Mouse (Mus musculus) brain, embryonic 18.5 days (tissue): Measurements from ENCODE around the gene Ralgps2.

Experiments used
- DNase-seq: peaks from one replicate; pipeline ENCODE4 v3.0.0-alpha.2; 2012; ENCODE audit warnings: low read depth, low spot score

The Ralgps2 gene

DNA sequence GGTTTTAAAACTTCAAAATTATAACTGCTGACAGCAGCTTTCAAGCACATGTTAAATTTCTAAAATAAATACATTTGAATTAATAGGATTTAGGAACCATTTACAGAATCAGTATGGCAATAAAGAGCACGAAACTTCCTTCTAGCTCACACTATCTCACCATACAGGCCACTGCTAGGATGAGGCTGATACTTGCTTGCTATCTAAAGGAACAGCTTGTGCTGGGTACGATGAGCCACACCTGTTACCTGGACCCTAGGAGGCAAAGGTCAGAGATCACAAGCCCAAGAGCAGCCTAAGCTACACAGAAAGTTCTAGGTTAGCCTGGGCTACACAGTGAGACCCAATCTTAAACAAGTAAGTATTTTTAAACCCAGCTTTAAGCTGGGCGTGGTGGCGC, 30.2 kb downstream of the Ralgps2 start:
- no peak for DNase-seq

DNA sequence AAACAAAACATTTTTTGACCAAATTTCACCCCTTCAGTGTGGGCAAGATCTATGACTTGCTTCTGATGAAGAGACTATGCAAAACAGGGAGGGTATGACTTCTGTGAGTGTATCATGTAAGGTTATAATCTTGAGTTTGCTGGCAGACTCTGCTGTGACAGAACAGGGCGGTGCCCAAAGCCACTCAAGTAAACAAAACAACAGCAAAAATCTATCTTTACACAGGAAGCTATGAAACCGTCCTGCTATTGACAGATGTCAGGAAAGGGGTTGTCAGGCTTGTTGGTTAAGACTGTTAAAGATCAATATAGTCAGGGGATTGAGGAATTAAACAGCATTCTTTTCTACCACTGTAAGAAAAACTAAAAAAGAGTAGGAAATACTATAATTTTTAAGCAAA, 33.8 kb downstream of the Ralgps2 start:
- DNase-seq, result no peak

GRCm38 (mm10) chr1:156903899-156904298, 35.5 kb downstream of the Ralgps2 start:
- DNase-seq, result no peak

DNA sequence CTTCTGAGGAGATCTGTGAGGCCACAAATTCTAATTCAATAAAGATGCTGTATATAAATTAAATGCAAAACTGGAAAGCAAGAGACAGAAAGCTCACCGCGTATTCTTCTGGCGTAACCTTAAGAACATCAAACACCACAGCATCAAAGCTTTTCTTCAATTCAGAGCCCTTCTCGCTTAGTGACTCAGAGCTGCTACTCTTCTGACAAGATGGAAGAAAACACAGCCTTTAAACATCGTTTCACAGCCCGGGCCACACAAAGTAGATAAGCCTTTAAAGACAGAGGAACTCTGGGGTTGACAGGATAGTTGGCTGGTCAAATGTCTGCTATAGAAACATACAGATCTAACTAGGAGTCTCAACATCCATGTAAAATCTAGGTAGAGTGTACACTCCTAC, 37.7 kb downstream of the Ralgps2 start:
- DNase-seq, result no peak

- no peak for DNase-seq
These were observed 47.9 kb downstream of the Ralgps2 start for GRCm38 (mm10) chr1:156891561-156891960.

DNA sequence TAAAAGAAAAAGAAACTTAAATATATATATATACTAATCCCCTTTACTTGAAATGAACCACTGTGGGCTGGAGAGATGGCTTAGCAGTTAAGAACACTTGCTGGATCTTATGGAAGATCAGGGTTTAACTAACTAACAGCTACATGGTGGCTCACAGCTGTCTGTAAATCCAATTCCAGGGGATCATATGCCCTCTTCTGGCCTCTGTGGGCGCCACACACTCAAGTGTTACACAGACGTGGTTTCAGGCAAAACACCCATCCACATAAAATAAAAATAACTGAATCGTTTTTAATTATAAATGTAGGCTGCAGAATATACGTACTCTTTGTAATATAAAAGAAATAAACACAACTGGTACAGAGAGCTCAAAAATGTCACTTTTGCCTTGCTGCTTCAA, 50.6 kb downstream of the Ralgps2 start:
- DNase-seq, result no peak

GRCm38 (mm10) chr1:156885879-156886278, 53.5 kb downstream of the Ralgps2 start:
- no peak for DNase-seq

GRCm38 (mm10) chr1:156884782-156885181, 54.6 kb downstream of the Ralgps2 start:
- no peak for DNase-seq

- no peak for DNase-seq
These were observed 68.8 kb downstream of the Ralgps2 start for GRCm38 (mm10) chr1:156870616-156871015.

DNA sequence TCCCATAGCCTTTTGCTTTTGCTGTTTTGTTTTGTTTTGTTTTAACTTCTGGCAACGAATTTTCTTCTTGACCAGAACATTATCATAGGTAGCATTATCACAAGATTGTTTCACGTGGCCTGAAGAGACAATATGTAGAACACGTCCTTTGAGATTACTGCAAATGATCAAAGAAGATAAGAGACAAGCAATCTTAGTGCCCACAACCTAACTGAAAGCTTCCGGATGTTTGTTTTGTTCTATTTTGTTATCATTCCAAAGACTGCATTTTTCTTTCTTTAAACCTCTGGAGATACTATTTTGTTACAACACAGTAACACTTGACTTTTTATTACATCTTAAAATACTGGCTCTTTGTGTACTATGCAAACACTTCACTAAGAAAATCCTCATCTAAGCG, 69.4 kb downstream of the Ralgps2 start:
- no peak for DNase-seq

GRCm38 (mm10) chr1:156864240-156864639, 75.2 kb downstream of the Ralgps2 start:
- DNase-seq, result peak; percentile 18

DNA sequence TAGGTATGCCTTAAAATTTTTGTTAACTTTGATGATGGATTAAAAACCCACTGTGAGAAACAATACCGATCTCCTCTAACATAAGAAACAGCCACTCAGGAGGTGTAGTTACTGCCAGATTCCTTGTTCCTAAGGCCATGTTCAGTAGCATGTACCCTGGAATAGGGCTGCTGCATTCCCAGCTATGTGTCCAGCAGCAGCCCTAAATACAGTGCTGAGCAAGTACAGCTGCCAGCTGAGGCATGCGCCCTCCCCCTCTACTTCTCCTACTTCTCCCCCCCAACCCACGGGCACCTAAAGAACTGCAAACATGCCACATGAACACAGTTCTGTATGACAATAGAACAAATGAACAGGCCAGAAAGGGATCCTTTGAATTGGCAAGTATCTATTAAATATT, 75.7 kb downstream of the Ralgps2 start:
- no peak for DNase-seq

DNA sequence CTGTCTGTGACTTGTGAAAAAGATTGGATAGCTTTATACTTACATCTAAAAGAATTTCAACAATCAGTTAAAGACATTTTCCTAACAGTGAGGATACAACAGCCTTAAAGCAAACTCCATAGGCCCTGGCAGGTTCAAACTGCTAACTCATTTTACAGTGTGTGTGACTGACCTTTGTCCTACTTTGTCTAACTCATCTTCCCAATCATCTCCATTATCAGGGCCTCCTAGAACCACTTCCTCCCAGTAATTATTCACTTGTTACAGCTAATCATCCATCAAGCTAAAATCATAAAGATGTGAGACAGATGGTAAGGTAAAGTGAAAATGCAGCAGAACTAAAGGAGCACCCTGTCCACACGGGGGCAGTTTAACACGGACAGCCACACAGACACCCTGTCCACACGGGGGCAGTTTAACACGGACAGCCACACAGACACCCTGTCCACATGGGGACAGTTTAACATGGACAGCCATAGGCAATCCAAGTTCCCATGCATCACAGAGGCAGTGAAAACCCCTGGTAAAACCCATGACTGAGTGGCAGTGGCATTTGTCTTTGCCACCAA, 77.9 kb downstream of the Ralgps2 start:
- no peak for DNase-seq

DNA sequence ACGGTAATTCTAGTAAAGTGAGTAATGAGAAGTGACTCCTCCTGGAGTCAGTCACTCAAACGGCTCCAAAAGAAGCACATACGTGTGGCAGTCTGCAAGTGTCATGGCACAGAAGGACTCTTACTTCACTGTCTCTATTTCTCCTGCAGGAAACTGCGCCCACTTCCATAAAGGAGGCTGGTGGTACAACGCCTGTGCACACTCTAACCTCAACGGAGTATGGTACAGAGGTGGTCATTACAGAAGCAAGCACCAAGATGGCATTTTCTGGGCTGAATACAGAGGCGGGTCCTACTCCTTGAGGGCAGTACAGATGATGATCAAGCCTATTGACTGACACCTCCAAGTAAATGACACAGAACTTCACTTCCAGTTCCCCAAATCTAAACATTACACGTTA, 79.2 kb downstream of the Ralgps2 start:
- DNase-seq, result no peak

DNA sequence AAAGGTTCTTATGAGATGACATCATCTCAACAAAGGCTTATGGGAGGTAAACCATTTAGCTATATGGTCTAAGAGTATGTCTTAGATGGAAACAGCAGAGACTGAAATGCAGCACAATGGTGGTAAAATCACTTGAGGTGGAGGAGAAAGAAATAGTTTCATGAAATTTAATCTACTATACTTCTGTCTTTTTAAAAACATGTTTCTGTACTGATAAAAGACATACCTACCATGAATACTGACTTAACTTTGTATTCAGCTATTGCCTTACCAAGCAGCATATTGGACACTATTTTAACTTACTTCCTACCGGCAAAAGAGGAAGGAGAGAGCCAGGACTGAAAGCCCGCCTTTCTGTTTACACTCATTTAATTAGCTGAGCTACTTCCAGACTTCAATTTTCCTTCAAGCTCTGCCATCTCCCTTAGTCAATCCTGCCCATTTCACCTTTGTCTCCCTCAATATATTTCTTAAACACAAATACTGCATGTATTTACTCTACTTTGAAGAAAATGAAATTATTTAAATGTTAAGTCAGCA, 79.6 kb downstream of the Ralgps2 start:
- DNase-seq, result no peak

GRCm38 (mm10) chr1:156859156-156859555, 80.3 kb downstream of the Ralgps2 start:
- no peak for DNase-seq

- no peak for DNase-seq
These were observed 82.8 kb downstream of the Ralgps2 start for GRCm38 (mm10) chr1:156856666-156857065.

DNA sequence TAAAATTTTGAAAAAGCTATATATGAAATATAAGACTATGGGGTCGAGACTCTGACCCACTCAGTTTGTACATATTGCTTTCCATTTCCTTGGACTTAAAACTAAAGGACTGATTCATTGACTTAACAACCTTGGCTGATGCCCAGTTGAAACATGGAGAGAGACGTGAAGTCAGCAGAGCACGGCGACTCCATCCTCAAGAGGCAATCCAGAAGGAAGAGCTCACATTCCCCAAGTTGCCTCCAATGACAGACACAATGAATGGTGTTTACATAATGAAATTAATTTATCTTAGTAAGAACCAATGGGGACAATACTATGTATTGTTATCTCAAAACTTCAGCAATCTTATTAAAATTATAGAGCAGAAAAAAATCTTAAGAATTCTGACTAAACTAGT, 84.9 kb downstream of the Ralgps2 start:
- DNase-seq, result no peak

- DNase-seq, result no peak
These were observed 86.6 kb downstream of the Ralgps2 start for GRCm38 (mm10) chr1:156852872-156853271.

DNA sequence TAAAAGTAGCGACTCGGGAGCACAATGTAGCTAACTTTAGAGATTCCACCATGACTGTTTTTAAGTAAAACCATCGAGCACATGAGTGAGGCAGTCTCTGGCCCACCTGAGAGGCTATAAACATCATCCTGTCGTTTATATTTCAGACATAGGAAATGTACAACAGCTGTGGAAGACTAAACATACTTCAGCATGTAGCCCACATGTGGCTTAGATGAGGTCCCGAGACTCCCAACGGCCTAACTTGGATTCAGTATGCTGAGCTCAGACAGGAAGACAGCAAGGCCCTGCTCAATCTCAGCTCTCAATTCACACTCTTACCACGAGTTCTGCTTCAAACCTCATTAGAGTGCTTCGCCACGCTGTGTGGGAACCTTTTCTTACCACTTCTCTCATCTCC, 87.0 kb downstream of the Ralgps2 start:
- no peak for DNase-seq

GRCm38 (mm10) chr1:156847098-156847497, 92.3 kb downstream of the Ralgps2 start:
- DNase-seq, result no peak

DNA sequence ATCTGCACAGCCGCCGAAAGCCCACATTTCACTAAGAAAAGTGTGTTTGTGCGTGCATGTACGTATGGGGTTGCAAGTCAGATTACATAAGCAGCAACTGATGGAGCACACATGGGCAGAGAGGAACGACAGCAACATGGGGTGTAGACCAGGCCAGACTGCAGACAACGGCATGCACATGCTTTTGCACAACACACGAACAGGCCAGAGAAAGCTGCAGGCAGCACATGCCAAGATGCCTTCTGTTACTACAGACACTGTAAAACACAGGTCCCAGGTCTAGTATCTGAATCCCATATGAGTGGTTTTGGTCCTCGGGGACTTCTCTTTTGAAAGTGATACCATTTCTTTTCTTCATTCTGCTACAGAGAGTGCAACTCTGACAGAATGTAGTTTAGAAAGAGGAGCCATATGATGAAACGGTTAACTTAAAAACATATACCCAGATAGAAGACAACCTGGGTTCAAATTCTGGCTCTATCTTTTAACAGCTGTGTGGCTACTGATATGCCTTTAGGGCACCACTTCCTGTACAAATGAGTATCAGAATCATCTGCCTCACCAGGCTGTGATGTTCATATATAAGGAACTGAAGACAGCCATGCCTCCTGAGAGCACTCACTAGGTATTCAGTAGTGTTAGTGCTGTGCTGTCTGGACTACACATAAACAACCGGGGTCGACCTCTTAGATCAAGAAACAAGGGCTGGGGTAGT, 97.6 kb downstream of the Ralgps2 start:
- no peak for DNase-seq

DNA sequence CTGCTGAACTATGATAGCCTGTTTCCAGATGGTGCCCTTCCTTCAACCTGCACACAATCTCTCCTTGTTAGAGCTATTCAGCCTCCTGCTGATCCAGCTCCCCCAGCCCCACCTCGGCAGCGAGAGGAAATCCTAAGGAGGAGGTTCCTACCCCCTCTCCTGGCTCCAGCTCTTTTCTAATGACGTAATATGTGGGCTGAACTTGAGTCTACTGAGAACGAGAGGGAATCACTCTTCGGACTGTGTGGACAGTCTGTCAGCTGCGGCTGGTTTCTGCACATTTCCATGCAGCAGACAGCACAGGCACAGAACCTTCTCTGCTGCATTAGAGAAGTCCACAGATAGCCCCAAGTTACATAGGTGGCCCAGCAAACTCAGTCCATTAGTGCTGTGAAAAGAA, 100.7 kb downstream of the Ralgps2 start:
- no peak for DNase-seq
